Mouse (Mus musculus) ovary, postnatal 36 days (tissue): Measurements from ENCODE around the gene Ubac1.

ENCODE experiments used
- DNase-seq: peaks from one replicate; pipeline ENCODE4 v3.0.0; 2022; ENCODE audit warnings: low spot score, mixed read lengths

Gene Ubac1

GRCm38 (mm10) chr2:26024138-26025075, 2.9 kb upstream of the Ubac1 start:
- DNase-seq: no peak

- DNase-seq: no peak
These were observed 1.1 kb upstream of the Ubac1 start for GRCm38 (mm10) chr2:26022626-26023025.

- DNase-seq: no peak
These were observed 665 bp upstream of the Ubac1 start for GRCm38 (mm10) chr2:26022258-26022565.

- DNase-seq: no peak
These were observed 610 bp downstream of the Ubac1 start for GRCm38 (mm10) chr2:26020714-26021560.

GRCm38 (mm10) chr2:26019923-26020322, 1.6 kb downstream of the Ubac1 start:
- DNase-seq: no peak

GRCm38 (mm10) chr2:26017326-26017725, 4.2 kb downstream of the Ubac1 start:
- no peak for DNase-seq

GRCm38 (mm10) chr2:26013674-26014073, 7.9 kb downstream of the Ubac1 start:
- DNase-seq: no peak

GRCm38 (mm10) chr2:26011420-26011819, 10.1 kb downstream of the Ubac1 start:
- DNase-seq: no peak

GRCm38 (mm10) chr2:26002001-26002400, 19.5 kb downstream of the Ubac1 start:
- DNase-seq: no peak

- DNase-seq: no peak
These were observed 20.4 kb downstream of the Ubac1 start for GRCm38 (mm10) chr2:26001136-26001535.

GRCm38 (mm10) chr2:25997716-25998115, 23.8 kb downstream of the Ubac1 start:
- no peak for DNase-seq

GRCm38 (mm10) chr2:25994791-25995190, 26.8 kb downstream of the Ubac1 start:
- no peak for DNase-seq

GRCm38 (mm10) chr2:25992285-25992684, 29.3 kb downstream of the Ubac1 start:
- no peak for DNase-seq

GRCm38 (mm10) chr2:25989651-25990050, 31.9 kb downstream of the Ubac1 start:
- no peak for DNase-seq

GRCm38 (mm10) chr2:25987817-25988216, 33.7 kb downstream of the Ubac1 start:
- no peak for DNase-seq

- DNase-seq: no peak
These were observed 34.9 kb downstream of the Ubac1 start for GRCm38 (mm10) chr2:25986601-25987000.

GRCm38 (mm10) chr2:25983159-25983907, 38.2 kb downstream of the Ubac1 start, which contains the start of gene Camsap1:
Gene Camsap1, minus strand, starts transcription at chr2:25983282.
- peak; percentile 100 for DNase-seq

- DNase-seq: no peak
These were observed 39.0 kb downstream of the Ubac1 start for GRCm38 (mm10) chr2:25982426-25983091.

GRCm38 (mm10) chr2:25982052-25982425, 39.5 kb downstream of the Ubac1 start:
- peak; percentile 33 for DNase-seq

- DNase-seq: no peak
These were observed 42.5 kb downstream of the Ubac1 start for GRCm38 (mm10) chr2:25978997-25979396.

GRCm38 (mm10) chr2:25977587-25978239, 43.8 kb downstream of the Ubac1 start:
- no peak for DNase-seq
